Comparison of ENCODE assay signal across 8 mouse cellular contexts in the genomic region with DNA sequence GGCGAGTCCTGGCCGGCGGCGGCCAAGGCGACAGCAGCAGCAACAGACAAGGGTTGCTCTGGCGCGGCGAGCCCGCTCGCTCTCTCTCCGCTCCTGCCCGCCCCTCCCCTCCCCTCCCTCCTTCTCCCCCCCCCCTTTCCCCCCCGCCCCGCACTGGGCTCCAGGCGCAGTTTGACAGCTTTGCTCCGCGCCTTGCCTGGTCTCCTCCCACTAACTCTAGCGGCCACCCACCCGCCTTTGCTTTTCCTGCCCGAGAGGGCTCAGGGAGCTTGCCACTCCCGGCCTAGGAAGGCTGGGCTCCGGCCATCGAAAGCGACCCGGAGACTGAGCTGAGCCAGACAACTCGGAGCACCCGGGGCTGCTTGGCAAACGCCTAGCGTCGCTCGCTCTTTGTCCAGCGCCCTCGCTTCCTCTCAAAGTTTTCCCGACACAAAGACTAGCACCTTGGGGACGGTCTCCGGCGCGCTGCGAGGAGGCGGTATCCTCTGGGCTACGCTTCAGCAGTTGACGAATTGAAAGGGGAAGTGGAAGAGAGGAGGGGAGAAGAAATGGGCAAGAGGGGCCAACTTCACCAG. TPM values are rescaled to one million over a fixed set of nuclear protein-coding genes. Genes with fewer than 3 reads are reported as not detected.
DNase-seq lines count a peak whose midpoint lies in the region; ATAC-seq and TF ChIP-seq lines count a peak whose summit lies in the region.

Gene St8sia2 (minus strand): TSS at position 90 of the 575 bp plus-strand sequence.

- peak within 1 kb of the TSS; percentile 69 for H3K9ac ChIP-seq in intestine, embryonic 14.5 days (ENCODE audit: low read length)

- peak within 1 kb of the TSS; percentile 93 for H3K4me2 ChIP-seq in intestine, embryonic 14.5 days (ENCODE audit: low read length)

- H3K27me3 ChIP-seq in intestine, embryonic 14.5 days (replicated peaks; ENCODE audit: control insufficient read depth, insufficient read depth, low read length): peaks cover 9% of the 10 kb centered on the region; the same call in 1 of the 2 replicates

- H3K9me3 ChIP-seq in intestine, embryonic 14.5 days (ENCODE audit: control insufficient read depth, low read length): no peaks in the 10 kb centered on the region

- under 1% methylated on average over 30 of the region's 42 CpGs for WGBS in intestine, embryonic 14.5 days
- WGBS in olfactory bulb, adult 2 months: under 1% methylated on average over 37 of the region's 42 CpGs

- H3K36me3 ChIP-seq in intestine, embryonic 14.5 days (ENCODE audit: control insufficient read depth, insufficient read depth, low read length): no peaks in the 10 kb centered on the region

- ATAC-seq in intestine, embryonic 14.5 days (replicated peaks; ENCODE audit: low FRiP score, low TSS enrichment, low read depth): peak; percentile 80

- no peak for TF ChIP-seq POLR2A in olfactory bulb, adult 2 months (IDR thresholded peaks at IDR 0.05; ENCODE audit: insufficient read depth, low read depth, low read length)

- peak within 1 kb of the TSS; percentile 65 for H3K27ac ChIP-seq in intestine, embryonic 14.5 days (ENCODE audit: low read depth)
- no peak within 1 kb of the TSS for H3K27ac ChIP-seq in olfactory bulb, adult 2 months (ENCODE audit: insufficient read depth, low read depth, low read length)

- no peak for TF ChIP-seq CTCF in olfactory bulb, adult 2 months (IDR thresholded peaks at IDR 0.05; ENCODE audit: insufficient read depth, low read depth, low read length)

- intact Hi-C loops in gastrocnemius, postnatal 14 days (cut with DNase I; ENCODE audit: low total_unique reads): no loop called here

- DNase-seq in cerebellum, postnatal 36 days: peak; percentile 13 to 18
- DNase-seq in cerebellum, adult 9-11 months: no peak
- DNase-seq in adrenal gland, postnatal 36 days: peak; percentile 64 to 73
- peak; percentile 53 for DNase-seq in gastrocnemius, postnatal 14 days
- peak; percentile 85 for DNase-seq in intestine, embryonic 14.5 days (ENCODE audit: low spot score)
- DNase-seq in lung, adult 18-20 months: peak; percentile 54 to 63
- DNase-seq in layer of hippocampus, adult 9-11 months: no peak

- H3K4me3 ChIP-seq in intestine, embryonic 14.5 days (ENCODE audit: low read depth, low read length): peak within 1 kb of the TSS; percentile 69
- H3K4me3 ChIP-seq in olfactory bulb, adult 2 months (ENCODE audit: insufficient read depth, low read depth, low read length): peak within 1 kb of the TSS; percentile 62

- no peaks in the 10 kb centered on the region; the same call in 1 of the 2 replicates for H3K4me1 ChIP-seq in intestine, embryonic 14.5 days (replicated peaks; ENCODE audit: control insufficient read depth, insufficient read depth, low read length)
- H3K4me1 ChIP-seq in olfactory bulb, adult 2 months (ENCODE audit: control insufficient read depth, insufficient read depth, low read length): peaks cover 7% of the 10 kb centered on the region; the same call in 1 of the 2 replicates

RNA-seq across cellular contexts. Expression of gene St8sia2, which starts in this region (rescaled TPM):
- 1 to 10 TPM in 1 of 2 experiments, under 1 TPM in 1; 0.43 to 1.3 TPM for total RNA-seq in adrenal gland, postnatal 36 days (2021)
- total RNA-seq in gastrocnemius, postnatal 14 days (2021): 1 to 10 TPM; 1.3 to 3.0 TPM
- 7.8 and 9.9 TPM in 2 replicates for polyA plus RNA-seq in intestine, embryonic 14.5 days (2014; fragmentation: Nextera tagmentation; extraction: Ambion mirVana)
- polyA plus RNA-seq in olfactory bulb, adult 2 months (2012; ENCODE audit: insufficient read depth, insufficient read length, low replicate concordance, missing spikeins): not detected in 2 replicates

Comparison
In these comparisons a context has a peak if more than half of its experiments do, and no peak if none do; other contexts are left out.
1. DNase-seq: peak in cerebellum, postnatal 36 days (2 of 2), adrenal gland, postnatal 36 days (2 of 2), gastrocnemius, postnatal 14 days (single experiment), intestine, embryonic 14.5 days (single experiment) and lung, adult 18-20 months (2 of 2); none in cerebellum, adult 9-11 months (single experiment) and layer of hippocampus, adult 9-11 months (single experiment).